Mouse (Mus musculus) spleen, adult 2 months (tissue): Measurements from ENCODE around the gene Hils1.

Experiments used
- CTCF ChIP-seq: fragments of 200-500 bp; IDR thresholded peaks from 2 replicates; pipeline ENCODE4 v1.5.1; 2011; ENCODE audit warnings: mild to moderate bottlenecking, inconsistent platforms; ENCODE audit not compliant: insufficient read depth, insufficient read length, insufficient replicate concordance; ENCODE audit errors: extremely low read depth
- POLR2A ChIP-seq: fragments of 200-500 bp; IDR thresholded peaks from 2 replicates; pipeline ENCODE4 v1.6.1; 2011; ENCODE audit warnings: low read depth, low read length, inconsistent platforms

DNA sequence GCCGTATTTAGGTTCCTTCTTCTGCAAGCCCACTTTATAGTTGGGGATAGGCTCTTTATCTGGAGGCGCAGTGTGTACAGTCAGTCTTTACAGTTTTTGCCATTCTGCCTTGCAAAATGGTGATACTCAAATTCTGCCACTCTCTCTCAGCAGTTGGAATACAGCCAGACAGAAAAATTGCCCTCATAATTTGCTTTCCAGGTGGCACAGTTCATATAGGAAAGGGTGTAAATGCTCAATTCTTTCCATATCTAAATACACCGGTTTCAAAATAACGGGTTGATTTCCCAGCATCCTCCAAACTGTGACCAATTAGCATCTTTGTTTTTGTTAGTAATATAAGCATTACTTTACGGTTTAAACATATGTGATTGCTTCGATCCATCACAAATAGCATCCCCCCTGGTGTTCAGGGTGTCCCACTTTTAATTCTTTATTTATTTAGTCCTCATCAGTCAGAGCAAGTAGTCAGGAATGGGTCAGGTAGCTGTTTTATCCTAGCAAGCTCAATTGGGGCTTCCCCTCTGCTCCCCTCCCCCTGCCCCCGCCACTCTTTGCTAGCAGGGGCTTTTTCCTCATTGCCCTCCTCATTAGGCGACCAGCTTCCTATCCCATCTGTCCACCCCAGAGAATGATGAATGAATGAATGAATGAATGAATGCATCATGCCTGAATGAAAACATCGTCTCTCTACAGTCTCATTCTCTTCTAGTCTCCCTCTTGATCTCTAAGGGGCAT is 11.0 kb downstream of the Hils1 start:
- TF ChIP-seq CTCF = no peak
- TF ChIP-seq POLR2A = no peak
